Mouse (Mus musculus) heart, adult 8-10 months (tissue): ENCODE measurements around the gene Gfi1. TPM values are rescaled to one million over a fixed set of nuclear protein-coding genes. Genes with fewer than 3 reads are reported as not detected.

Experiments
- DNase-seq: peaks from one replicate; pipeline ENCODE4 v3.0.0; 2022; ENCODE audit warnings: low spot score
- total RNA-seq, 4 experiments: library from RNA; stranded (reverse); gene quantifications; 2 replicates each; pipeline ENCODE4 v1.2.4; 2022

Gfi1 gene
- total RNA-seq, 4 experiments from 2014 or later: not detected

- no peak for DNase-seq
These were observed 47.4 kb downstream of the Gfi1 start for GRCm38 (mm10) chr5:107678392-107678791.

Other genes with a start within 250 kb of the Gfi1 start
- under 1 TPM in 1 of 4 experiments, not detected in 3; 0.09 TPM for gene Gm42669, start 218.4 kb downstream of the Gfi1 start, total RNA-seq
- gene 1700028K03Rik, start 191.3 kb downstream of the Gfi1 start, total RNA-seq: not detected
- 1 to 10 TPM; 6.3 to 9.5 (median 7.0) TPM for gene Rpap2, start 128.7 kb downstream of the Gfi1 start, total RNA-seq
- gene Glmn, start 128.1 kb downstream of the Gfi1 start, total RNA-seq: 1 to 10 TPM; 2.8 to 5.0 (median 3.8) TPM
- not detected for gene Ube2d2b, start 104.1 kb upstream of the Gfi1 start, total RNA-seq
- gene Evi5, start 149.1 kb upstream of the Gfi1 start, total RNA-seq: 10 to 100 TPM; 16.6 to 21.1 (median 19.0) TPM
- 10 to 100 TPM; 24.1 to 35.4 (median 32.1) TPM for gene Rpl5, start 174.5 kb upstream of the Gfi1 start, total RNA-seq